Mouse (Mus musculus) spleen, postnatal 36 days (tissue): Measurements from ENCODE around the gene Zfp488.

ENCODE experiments used
- DNase-seq, 2 experiments: peaks; one replicate each; pipeline ENCODE4 v3.0.0; 2022; ENCODE audit warnings: low spot score in 2 of 2, mixed read lengths in 1 of 2

Gene Zfp488

DNA sequence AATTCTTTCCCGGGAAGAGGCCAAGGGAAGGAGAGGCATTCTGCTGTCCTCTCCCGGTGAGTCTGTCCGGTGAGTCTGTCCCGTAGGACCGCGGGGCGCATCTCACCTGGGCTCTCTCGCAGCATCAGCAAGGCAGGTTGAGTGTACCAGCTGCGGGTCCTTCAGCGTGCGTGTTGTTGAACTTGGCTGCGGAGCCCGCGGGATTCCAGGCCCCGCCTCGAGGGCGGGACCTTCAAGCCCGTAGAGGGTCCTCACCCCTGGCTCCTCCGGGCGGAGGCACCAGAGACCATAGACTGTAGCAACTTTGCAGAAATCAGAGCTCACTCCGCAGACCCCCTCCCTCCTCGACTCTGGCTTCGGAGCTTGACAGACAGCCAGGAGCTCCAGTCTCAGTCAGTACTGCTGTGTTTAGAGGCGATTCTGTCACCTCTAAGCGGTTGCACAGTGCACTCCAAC, at the start of gene Zfp488:
Gene Zfp488, minus strand, starts transcription at position 161 of the 456 bp plus-strand sequence.
- no peak for DNase-seq

- no peak for DNase-seq
These were observed 48.1 kb upstream of the Zfp488 start for GRCm38 (mm10) chr14:34026710-34027109.

DNA sequence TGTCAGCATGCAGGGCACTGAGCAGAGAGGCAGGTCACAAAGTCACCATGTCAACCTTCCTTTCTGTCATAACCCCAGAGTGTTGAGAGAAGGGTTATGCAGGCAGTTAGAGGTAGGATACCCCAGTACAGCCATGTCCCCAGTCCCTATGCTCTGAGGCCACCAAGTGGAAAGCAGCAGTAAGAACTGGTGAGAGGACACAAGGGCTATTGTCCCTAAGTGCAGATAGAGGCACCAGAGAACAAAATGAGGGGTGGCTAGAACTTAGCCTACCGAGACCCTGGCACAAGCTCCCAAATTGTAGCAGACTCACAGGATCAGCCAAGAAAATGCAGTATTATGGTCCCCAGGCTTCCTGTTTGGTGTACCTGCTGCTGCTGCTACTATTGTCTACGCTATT, 38.4 kb upstream of the Zfp488 start:
- DNase-seq = no peak

DNA sequence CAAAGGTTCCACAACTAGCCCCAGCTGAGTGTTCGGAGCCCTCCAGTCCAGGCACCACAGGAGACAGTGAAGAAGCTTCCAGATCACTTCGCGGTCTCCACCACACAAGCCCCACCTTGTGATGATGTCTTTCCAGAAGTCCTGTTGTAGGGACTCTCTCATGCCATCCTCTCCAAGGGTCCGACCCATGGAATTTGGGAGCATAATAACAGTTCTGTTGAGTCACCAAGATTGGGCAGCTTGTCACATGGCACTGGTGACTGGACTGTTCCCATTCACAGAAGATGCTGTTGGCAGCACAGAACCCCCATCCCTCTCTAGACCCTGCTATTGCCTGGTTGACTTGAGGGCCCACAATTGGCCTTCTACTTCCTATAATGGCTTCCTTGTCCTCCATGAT, 37.8 kb upstream of the Zfp488 start, which contains the start of gene Gm5460:
Gene Gm5460, plus strand, starts transcription at position 378 of the 400 bp plus-strand sequence.
- no peak for DNase-seq

DNA sequence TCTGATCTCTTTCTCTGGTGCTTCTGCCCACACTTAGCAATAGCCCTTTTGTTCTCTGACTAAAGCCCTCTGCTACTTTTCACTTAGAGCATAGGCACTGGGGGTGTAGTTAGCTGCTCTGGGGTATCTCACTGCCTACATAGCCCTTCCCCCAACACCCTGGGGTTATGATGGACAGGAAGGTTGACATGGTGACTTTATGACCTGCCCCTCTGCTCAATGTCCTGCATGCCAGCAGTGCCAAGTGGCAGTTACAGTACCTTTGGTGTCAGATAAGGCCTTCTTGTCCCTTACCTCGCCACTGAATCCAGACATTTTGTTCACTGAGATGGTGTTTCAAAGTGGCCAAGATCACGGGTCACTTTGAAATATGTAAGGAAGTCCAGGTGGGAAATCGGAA, 36.5 kb upstream of the Zfp488 start, which contains the start of gene Gm30083:
Gene Gm30083, minus strand, starts transcription at position 120 of the 400 bp plus-strand sequence.
- DNase-seq = no peak

GRCm38 (mm10) chr14:34002358-34002757, 23.8 kb upstream of the Zfp488 start:
- DNase-seq = no peak

GRCm38 (mm10) chr14:34001445-34001844, 22.9 kb upstream of the Zfp488 start:
- no peak for DNase-seq

GRCm38 (mm10) chr14:34000076-34000475, 21.5 kb upstream of the Zfp488 start:
- DNase-seq = no peak

- no peak for DNase-seq
These were observed 18.9 kb upstream of the Zfp488 start for GRCm38 (mm10) chr14:33997427-33997826.

DNA sequence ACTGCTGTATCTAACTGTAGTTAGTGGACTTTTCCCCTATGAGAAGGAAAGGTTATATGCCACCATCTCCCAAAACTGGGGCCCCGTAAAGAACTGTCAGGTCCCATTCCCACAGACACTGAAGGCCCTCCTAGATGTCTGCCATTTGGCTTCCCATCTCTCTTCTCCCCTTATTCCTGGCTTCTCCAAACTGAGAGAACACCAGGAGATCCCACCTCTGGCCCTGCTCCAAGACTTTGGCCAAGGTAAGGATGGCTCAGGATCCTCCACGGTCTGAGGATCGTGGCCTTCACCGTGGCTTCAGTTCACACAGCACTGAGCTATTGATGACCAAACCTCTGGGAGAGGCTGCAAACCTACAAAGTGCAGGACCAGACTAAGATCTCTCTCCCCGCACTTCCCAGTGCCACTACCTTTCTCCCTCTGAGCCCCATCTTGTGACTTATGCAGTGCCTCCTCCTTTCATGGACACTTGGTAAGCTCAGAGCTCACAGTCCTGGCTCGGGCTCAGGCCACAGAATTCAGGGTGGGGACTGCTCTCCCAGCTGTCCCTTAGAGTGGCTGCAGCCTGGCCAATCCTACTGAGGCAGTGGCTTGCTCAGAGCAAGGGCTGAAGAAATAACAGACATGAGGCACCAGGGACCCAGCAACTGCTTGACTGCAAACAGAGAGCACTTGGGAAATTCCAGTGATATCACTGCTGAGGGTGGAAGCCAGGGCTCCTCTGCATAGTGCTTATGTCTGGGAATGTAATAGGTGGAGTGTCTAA, 15.1 kb upstream of the Zfp488 start:
- no peak for DNase-seq

GRCm38 (mm10) chr14:33993051-33993450, 14.5 kb upstream of the Zfp488 start:
- DNase-seq = no peak

GRCm38 (mm10) chr14:33991971-33992370, 13.4 kb upstream of the Zfp488 start:
- no peak for DNase-seq

GRCm38 (mm10) chr14:33989201-33989600, 10.6 kb upstream of the Zfp488 start:
- no peak for DNase-seq

- DNase-seq = no peak
These were observed 816 bp downstream of the Zfp488 start for GRCm38 (mm10) chr14:33977748-33978147.

- no peak for DNase-seq
These were observed 3.8 kb downstream of the Zfp488 start for GRCm38 (mm10) chr14:33974752-33975151.

- DNase-seq = no peak
These were observed 5.9 kb downstream of the Zfp488 start for GRCm38 (mm10) chr14:33972679-33973078.

- DNase-seq = no peak
These were observed 12.9 kb downstream of the Zfp488 start for GRCm38 (mm10) chr14:33965675-33966074.

DNA sequence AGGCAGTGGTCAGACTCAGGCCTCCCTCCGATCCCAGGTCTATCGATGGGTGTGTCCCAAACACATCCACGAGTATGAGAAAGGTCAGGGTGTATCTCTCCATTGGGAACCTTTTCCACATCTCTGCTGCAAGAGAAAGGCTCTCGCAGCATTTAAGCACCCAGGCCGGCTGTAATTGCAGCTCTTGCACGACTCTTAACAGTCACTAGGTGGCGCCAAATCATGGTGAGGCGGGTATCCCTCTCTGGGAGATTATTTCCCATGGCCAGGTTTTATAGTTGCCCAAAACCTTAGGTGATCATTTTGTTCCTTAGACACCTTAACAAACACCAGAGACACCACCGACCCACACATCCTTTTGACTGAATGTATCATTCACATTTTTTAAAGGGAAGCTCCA, 19.2 kb downstream of the Zfp488 start:
- DNase-seq = no peak

GRCm38 (mm10) chr14:33958841-33959240, 19.7 kb downstream of the Zfp488 start:
- DNase-seq = no peak

GRCm38 (mm10) chr14:33958186-33958585, 20.4 kb downstream of the Zfp488 start:
- DNase-seq = no peak

DNA sequence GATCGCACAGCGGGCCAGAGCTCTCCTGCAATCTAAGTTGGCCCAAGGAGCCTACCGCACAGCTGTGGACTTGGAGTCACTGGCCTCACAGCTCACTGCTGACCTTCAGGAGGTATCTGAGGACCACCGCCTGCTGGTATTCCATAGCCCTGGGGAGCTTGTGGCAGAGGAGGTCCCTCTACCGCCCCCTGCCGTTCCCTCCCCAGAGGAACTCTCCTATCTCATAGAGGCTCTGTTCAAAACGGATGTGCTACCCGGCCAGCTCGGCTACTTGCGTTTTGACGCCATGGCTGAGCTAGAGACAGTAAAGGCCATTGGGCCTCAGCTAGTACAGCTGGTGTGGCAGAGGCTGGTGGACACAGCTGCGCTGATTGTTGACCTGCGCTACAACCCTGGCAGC, 22.5 kb downstream of the Zfp488 start:
- DNase-seq = no peak

- no peak for DNase-seq
These were observed 24.8 kb downstream of the Zfp488 start, which contains the start of gene Rbp3 for GRCm38 (mm10) chr14:33953761-33954160. Gene Rbp3 (plus strand): TSS chr14:33954003.

DNA sequence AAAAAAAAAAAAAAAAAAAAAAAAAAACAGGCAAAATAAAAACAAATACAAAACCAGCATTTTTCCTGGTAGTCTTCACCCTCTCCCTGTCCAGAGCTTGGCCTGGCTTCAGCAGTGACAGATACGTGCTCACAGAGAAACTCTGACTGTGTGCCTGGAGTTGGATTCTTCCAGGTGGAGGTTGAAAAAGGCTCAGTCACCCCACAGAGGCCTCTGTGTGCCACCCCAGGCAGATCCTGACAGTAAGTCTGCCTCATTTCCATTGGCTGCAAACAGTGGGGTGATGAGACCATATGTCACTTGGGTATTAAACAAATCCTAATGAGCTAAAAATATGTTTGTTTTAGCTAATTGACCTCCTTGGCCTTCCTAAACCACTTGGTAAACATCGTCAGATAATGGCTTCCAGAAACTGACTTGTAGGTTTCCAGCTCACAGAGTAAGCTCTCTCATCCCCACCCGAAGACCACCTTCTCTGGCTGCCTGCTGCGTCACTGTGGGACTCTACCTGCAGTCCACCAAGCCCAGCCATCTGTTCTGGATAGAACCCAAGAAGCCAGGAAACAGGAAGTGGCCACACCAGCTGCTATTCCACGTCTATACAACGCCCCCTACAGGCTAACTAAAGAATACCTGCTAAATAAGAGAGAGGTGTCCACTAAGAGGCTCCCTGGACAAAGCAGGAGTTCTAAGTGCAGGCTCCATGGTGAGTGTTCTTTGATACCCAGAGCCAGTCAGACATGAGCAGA, 26.2 kb downstream of the Zfp488 start:
- DNase-seq = no peak
